Comparison of ENCODE assay signal across 8 mouse cellular contexts in the genomic region with DNA sequence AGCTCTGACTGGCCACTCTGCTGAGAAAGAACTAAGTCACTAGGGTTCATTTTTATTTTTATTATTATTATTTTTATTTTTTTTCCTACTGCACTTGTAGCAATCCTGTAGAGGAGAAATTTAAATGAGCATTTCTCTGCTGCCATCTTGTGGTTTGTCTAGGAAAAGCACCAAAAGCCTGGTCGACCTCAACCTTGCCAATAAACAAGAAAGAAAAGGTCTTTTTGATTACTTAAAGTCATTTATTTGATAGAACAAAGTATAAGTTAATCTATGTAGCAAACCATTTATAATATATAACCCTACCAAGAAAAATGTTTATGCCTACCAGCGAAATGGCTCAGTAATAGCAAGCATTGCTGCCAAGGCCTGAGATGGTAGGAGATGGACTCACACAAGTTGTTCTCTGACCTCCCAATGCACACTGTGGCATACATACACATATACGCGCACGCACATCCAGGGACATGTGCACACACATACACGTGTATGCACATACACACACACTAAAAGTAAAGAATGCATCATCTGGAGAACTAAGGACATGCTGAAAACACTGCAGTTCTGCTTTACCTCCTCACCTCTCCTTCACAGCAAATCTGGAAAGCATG.
DNase-seq lines count a peak whose midpoint lies in the region; ATAC-seq and TF ChIP-seq lines count a peak whose summit lies in the region.

No protein-coding gene starts in this region.

- 44% methylated on average over 6 of the region's 6 CpGs for WGBS in thymus, adult 2 months
- WGBS in forebrain, embryonic 13.5 days: 35% methylated on average over 6 of the region's 6 CpGs
- 36% methylated on average over 6 of the region's 6 CpGs for WGBS in kidney, embryonic 14.5 days
- WGBS in lung, embryonic 14.5 days: 31% methylated on average over 6 of the region's 6 CpGs

- no peaks in the 10 kb centered on the region for H3K4me1 ChIP-seq in thymus, adult 2 months (replicated peaks; ENCODE audit: control insufficient read depth, insufficient read depth, low read length)
- peaks cover 12% of the 10 kb centered on the region for H3K4me1 ChIP-seq in forebrain, embryonic 13.5 days
- H3K4me1 ChIP-seq in kidney, embryonic 14.5 days (ENCODE audit: control insufficient read depth, insufficient read depth, low read length): no peaks in the 10 kb centered on the region
- no peaks in the 10 kb centered on the region for H3K4me1 ChIP-seq in lung, embryonic 14.5 days (ENCODE audit: insufficient read depth)

- H3K9ac ChIP-seq in forebrain, embryonic 13.5 days: no peak overlapping the region
- no peak overlapping the region for H3K9ac ChIP-seq in kidney, embryonic 14.5 days (ENCODE audit: low read depth, low read length)
- no peak overlapping the region for H3K9ac ChIP-seq in lung, embryonic 14.5 days

- TF ChIP-seq CTCF in thymus, adult 2 months (IDR thresholded peaks at IDR 0.05; ENCODE audit: borderline replicate concordance, control insufficient read depth, extremely low read depth, insufficient read depth, low read length, poor library complexity): no peak
- TF ChIP-seq CTCF in lung, embryonic 14.5 days (IDR thresholded peaks at IDR 0.05; ENCODE audit: low read depth): peak; percentile 65

- no peak overlapping the region for H3K27ac ChIP-seq in thymus, adult 2 months (ENCODE audit: control insufficient read depth, insufficient read depth, low read length)
- no peak overlapping the region for H3K27ac ChIP-seq in forebrain, embryonic 13.5 days
- no peak overlapping the region for H3K27ac ChIP-seq in kidney, embryonic 14.5 days (ENCODE audit: low read depth, low read length)
- H3K27ac ChIP-seq in lung, embryonic 14.5 days (ENCODE audit: low read depth): no peak overlapping the region

- H3K36me3 ChIP-seq in thymus, adult 2 months (ENCODE audit: control insufficient read depth, insufficient read depth, low read length): no peaks in the 10 kb centered on the region
- H3K36me3 ChIP-seq in forebrain, embryonic 13.5 days (ENCODE audit: poor library complexity, severe bottlenecking): no peaks in the 10 kb centered on the region
- no peaks in the 10 kb centered on the region for H3K36me3 ChIP-seq in kidney, embryonic 14.5 days (ENCODE audit: control insufficient read depth, insufficient read depth, low read length)
- H3K36me3 ChIP-seq in lung, embryonic 14.5 days (ENCODE audit: insufficient read depth): no peaks in the 10 kb centered on the region

- ATAC-seq in forebrain, embryonic 13.5 days: peak; percentile 60
- peak; percentile 49; the same call in 1 of the 2 replicates for ATAC-seq in kidney, embryonic 14.5 days (ENCODE audit: low FRiP score, low TSS enrichment)
- no peak for ATAC-seq in lung, embryonic 14.5 days (ENCODE audit: insufficient read depth)

- no peaks in the 10 kb centered on the region for H3K27me3 ChIP-seq in thymus, adult 2 months (ENCODE audit: control insufficient read depth, insufficient read depth, low read length)
- H3K27me3 ChIP-seq in forebrain, embryonic 13.5 days: 0 out of 2 replicates have a peak, but pooled peaks cover 5% of the 10 kb centered on the region
- no peaks in the 10 kb centered on the region for H3K27me3 ChIP-seq in kidney, embryonic 14.5 days (ENCODE audit: control insufficient read depth, insufficient read depth, low read length)
- H3K27me3 ChIP-seq in lung, embryonic 14.5 days (ENCODE audit: insufficient read depth, low read length): no peaks in the 10 kb centered on the region

- DNase-seq in thymus, adult 2 months: peak; percentile 8
- no peak for DNase-seq in thymus, adult 18-20 months
- DNase-seq in brain, embryonic 18.5 days (ENCODE audit: low read depth, low spot score): peak; percentile 37
- peak; percentile 84 for DNase-seq in lung, embryonic 14.5 days
- DNase-seq in retina, postnatal 7 days (ENCODE audit: low read depth, low spot score): peak; percentile 37
- no peak for DNase-seq in thymus, postnatal 10 days (ENCODE audit: low spot score in 2 of 2)

- H3K4me3 ChIP-seq in thymus, adult 2 months (ENCODE audit: control insufficient read depth, insufficient read depth, low read length): no peak overlapping the region
- H3K4me3 ChIP-seq in forebrain, embryonic 13.5 days: no peak overlapping the region
- no peak overlapping the region for H3K4me3 ChIP-seq in kidney, embryonic 14.5 days (ENCODE audit: low read length)
- H3K4me3 ChIP-seq in lung, embryonic 14.5 days (ENCODE audit: low read depth, low read length): no peak overlapping the region

- no peak for TF ChIP-seq POLR2A in thymus, adult 2 months (IDR thresholded peaks at IDR 0.05; ENCODE audit: control insufficient read depth, extremely low read depth, insufficient read depth, low read length, poor library complexity)

- no peaks in the 10 kb centered on the region for H3K9me3 ChIP-seq in forebrain, embryonic 13.5 days (replicated peaks)
- H3K9me3 ChIP-seq in kidney, embryonic 14.5 days (ENCODE audit: control insufficient read depth, low read length): no peaks in the 10 kb centered on the region
- H3K9me3 ChIP-seq in lung, embryonic 14.5 days (ENCODE audit: low read depth, low read length): no peaks in the 10 kb centered on the region

- no peak overlapping the region for H3K4me2 ChIP-seq in forebrain, embryonic 13.5 days
- H3K4me2 ChIP-seq in kidney, embryonic 14.5 days (replicated peaks; ENCODE audit: low read depth, low read length): no peak overlapping the region
- H3K4me2 ChIP-seq in lung, embryonic 14.5 days: no peak overlapping the region

Comparison
In these comparisons a context has a peak if more than half of its experiments do, and no peak if none do; other contexts are left out.
1. DNase-seq: peak in thymus, adult 2 months (single experiment), brain, embryonic 18.5 days (single experiment), lung, embryonic 14.5 days (single experiment) and retina, postnatal 7 days (single experiment); none in thymus, adult 18-20 months (0 of 2) and thymus, postnatal 10 days (0 of 2).